Mouse (Mus musculus) small intestine, adult 2 months (tissue): ENCODE data around the gene Dnmt3a.

ENCODE experiments used
- CTCF ChIP-seq: fragments of 200-500 bp; IDR thresholded peaks from 2 replicates; pipeline ENCODE4 v1.5.1; 2012; ENCODE audit warnings: low read depth, mild to moderate bottlenecking, control low read depth, inconsistent platforms, low read length, moderate library complexity, mixed read lengths; ENCODE audit not compliant: insufficient replicate concordance, insufficient read length; ENCODE audit errors: extremely low read depth
- POLR2A ChIP-seq: fragments of 200-500 bp; IDR thresholded peaks from 2 replicates; pipeline ENCODE4 v1.6.1; 2012; ENCODE audit warnings: low read depth, mild to moderate bottlenecking, control low read depth, inconsistent platforms, low read length, moderate library complexity

- no peak for TF ChIP-seq CTCF
- no peak for TF ChIP-seq POLR2A
These were observed 17.6 kb downstream of the Dnmt3a start for GRCm38 (mm10) chr12:3823408-3823807.
